Mouse (Mus musculus) inflammation-experienced regulatory T-cells, adult 6 months (primary cell): Measurements from ENCODE around the gene Ddx19a. TPM values are rescaled to one million over a fixed set of nuclear protein-coding genes. Genes with fewer than 3 reads are reported as not detected.
"Not testable (repeated sequence)": the region's sequence is repeated elsewhere in the genome, so short reads cannot be mapped to it uniquely, and the experiment has no call there.

Experiments used
- ATAC-seq: one replicate; pipeline ENCODE4 v1.8.0; 2017
- polyA plus RNA-seq, 3 experiments: library from polyadenylated mRNA; unstranded; fragments of 100-300 nt; shearing (Covaris generic); gene quantifications; one replicate each; pipeline ENCODE4 v1.2.1; 2017

Gene Ddx19a
- polyA plus RNA-seq, 3 experiments from 2014 or later, result 16.3 to 18.2 (median 17.2) TPM

DNA sequence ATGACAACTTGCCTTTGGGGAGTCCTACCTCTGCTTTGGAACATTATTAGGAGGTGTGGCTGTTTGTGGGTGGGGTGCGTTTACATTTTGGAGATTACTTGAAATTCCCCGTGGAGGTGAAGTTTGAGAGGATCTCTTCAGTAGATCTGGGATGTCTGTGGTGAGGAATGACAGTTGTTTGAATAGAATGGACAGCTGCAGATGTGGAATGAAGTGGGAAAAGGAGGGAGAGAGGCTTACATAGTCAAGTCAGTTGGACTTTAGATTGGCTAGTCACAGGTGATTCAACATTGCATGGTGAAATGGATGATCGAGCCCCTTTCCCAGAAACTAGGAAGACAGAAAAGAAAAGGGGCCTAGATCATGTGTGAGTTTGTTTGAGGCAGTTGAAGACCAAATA is 65.2 kb downstream of the Ddx19a start:
- no peak for ATAC-seq

DNA sequence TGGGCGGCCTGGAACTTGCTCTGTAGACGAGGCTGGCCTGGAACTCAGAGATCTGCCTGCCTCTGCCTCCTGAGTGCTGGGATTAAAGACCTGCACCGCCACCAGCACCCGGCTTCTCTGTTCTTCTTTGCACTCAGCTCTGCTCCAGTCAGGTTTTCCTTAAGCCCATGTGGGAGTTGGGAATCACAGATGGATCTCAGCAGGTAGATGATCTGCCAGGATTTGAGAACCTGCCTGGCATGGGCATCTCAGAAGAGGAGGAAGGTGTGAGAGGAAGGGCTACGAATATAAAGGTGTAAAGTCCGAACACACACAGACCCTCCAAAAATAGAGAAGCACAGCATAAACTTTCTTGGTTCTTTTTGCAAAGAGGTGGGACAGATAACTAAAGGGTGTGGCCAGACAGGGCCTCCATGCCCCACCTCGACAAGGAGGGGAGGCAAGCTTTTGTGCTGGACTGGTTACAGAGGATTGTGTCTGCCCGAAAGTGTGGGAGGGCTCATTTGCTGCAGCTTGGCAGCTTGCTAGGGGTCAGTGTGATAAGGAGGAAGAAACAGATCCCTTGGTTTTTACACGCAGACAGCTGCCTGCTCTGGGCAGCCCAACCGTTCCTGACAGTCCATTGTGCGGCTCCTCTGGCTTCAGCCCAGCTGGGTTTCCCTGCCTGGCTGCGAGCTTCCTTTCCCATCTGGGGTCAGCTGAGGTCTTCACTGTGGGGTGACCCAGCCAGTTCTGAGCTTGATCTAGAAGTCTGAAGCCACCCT is 66.2 kb downstream of the Ddx19a start:
- no peak for ATAC-seq

DNA sequence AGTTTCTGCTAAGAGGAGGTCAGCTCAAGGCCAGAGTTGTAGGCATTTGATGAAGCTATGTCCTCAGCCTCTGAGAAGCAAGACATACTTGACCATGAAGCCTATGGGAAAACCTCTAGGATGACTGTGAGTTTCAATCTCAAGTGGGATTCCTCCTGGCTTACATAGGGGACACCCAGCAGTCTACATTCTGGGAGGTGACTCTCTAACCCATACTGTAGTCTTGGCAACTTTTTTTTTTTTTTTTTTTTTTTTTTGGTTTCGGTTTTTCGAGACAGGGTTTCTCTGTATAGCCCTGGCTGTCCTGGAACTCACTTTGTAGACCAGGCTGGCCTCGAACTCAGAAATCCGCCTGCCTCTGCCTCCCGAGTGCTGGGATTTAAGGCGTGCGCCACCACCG is 67.9 kb downstream of the Ddx19a start:
- not testable (repeated sequence) for ATAC-seq

DNA sequence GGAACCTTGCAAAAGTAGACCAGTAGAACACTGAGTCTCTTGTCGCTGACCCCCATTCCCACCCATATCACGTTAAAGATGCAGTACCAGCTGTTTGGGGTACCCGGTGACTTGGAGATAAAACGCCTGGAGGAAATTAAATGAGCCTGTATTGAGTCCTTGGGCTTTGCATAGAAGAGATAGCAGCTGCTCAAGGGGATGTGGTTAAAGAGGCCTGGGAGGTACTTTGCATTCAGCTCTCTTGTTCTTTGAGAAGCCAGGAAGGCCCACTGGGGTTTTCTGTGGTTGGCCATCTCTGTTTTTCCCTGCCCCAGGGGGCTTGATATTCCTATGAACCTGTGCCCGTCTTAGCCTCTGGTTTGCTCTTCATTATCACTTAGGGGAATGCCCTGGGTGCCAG is 68.5 kb downstream of the Ddx19a start:
- peak; percentile 96 for ATAC-seq

DNA sequence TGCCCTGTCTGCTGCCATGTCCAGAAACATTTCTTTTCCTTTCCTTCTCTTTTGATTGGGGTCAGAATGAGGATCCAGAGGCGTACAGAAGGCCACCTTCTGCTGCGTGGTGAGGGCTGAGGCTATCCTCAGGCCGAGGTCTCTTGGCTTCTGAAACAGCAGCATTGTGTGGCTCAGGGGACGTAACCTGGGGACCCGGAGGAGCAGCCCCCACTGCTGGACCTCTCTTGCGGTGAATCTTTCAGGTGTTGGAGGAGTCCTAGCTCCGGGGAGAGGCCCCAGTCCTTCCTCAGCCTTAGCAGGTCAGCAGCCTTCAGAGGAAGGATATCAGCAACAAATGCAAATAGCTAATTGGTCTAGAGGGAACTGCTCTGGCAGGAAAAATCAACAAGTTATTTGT is 69.2 kb downstream of the Ddx19a start:
- no peak for ATAC-seq

DNA sequence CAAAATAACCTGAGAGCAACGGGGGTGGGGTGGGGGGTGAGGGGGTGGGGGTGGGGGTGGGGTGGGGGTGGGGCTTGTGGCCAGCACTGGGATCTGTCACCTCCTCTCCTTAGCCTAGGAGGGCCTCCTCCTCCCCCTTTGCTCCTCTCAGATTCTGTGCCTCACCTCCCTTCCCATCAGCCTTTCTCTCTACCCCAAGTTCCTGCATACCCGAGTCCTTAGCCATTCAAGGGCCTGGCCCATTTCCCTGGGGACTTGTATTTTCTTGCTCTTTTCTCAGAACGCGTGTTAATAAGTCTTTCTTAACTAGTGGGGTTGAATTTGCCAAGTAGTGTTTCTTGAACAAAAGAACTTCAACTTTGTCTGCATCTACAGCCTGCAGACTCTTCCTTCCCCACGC is 70.9 kb downstream of the Ddx19a start:
- no peak for ATAC-seq

DNA sequence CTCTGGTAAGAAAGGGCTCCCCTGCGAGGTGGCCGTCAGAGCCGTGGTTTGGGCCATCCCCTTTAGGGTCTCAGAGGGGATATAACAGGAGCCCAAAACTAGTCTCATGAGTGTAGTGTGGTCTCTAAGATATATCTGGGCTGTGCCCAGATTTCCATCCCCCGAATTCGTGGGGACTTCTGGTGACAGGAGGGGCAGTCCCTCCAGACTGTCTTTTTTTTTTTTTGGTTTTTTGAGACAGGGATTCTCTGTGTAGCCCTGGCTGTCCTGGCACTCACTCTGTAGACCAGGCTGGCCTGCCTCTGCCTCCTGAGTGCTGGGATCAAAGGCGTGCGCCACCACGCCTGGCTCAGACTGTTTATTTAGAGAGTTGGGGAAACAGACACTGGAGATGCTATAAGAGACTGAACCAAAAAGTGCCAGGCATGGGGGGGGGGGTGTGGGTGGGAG is 71.9 kb downstream of the Ddx19a start:
- ATAC-seq, result peak; percentile 20

Other genes with a start within 250 kb of the Ddx19a start
- gene Il34, start 191.9 kb downstream of the Ddx19a start, polyA plus RNA-seq, result not detected
- gene Cog4, start 151.2 kb downstream of the Ddx19a start, polyA plus RNA-seq, result 10 to 100 TPM; 52.3 to 72.4 (median 53.1) TPM
- gene Sf3b3, start 151.0 kb downstream of the Ddx19a start, polyA plus RNA-seq, result 100 to 1,000 TPM in 1 of 3 experiments, 10 to 100 TPM in 2; 80.5 to 101 (median 90.8) TPM
- 1 to 10 TPM; 1.4 to 2.4 (median 2.2) TPM for gene Fuk, start 95.3 kb downstream of the Ddx19a start, polyA plus RNA-seq
- 10 to 100 TPM in 1 of 3 experiments, 1 to 10 TPM in 2; 8.7 to 10.2 (median 8.9) TPM for gene St3gal2, start 77.9 kb downstream of the Ddx19a start, polyA plus RNA-seq
- gene Ddx19b, start 34.0 kb upstream of the Ddx19a start, polyA plus RNA-seq, result 1 to 10 TPM; 6.1 to 7.4 (median 7.4) TPM
- 10 to 100 TPM; 21.3 to 26.7 (median 25.5) TPM for gene Aars, start 35.3 kb upstream of the Ddx19a start, polyA plus RNA-seq
- gene Exosc6, start 58.5 kb upstream of the Ddx19a start, polyA plus RNA-seq, result not detected
- gene Clec18a, start 94.6 kb upstream of the Ddx19a start, polyA plus RNA-seq, result not detected
- 1 to 10 TPM; 7.0 to 9.7 (median 8.7) TPM for gene Pdpr, start 96.8 kb upstream of the Ddx19a start, polyA plus RNA-seq